Mouse (Mus musculus) urinary bladder, adult 18-20 months (tissue): ENCODE data around the gene Wdr24.
"Not testable (repeated sequence)": the region's sequence is repeated elsewhere in the genome, so short reads cannot be mapped to it uniquely, and the experiment has no call there.

Source experiments
- DNase-seq, 2 experiments: peaks; one replicate each; pipeline ENCODE4 v3.0.0; 2022; ENCODE audit warnings: low spot score in 2 of 2, mixed read lengths in 2 of 2

The Wdr24 gene

GRCm38 (mm10) chr17:25807452-25807851, 16.0 kb upstream of the Wdr24 start:
- DNase-seq = not testable (repeated sequence)

- no peak for DNase-seq
These were observed 15.4 kb upstream of the Wdr24 start for GRCm38 (mm10) chr17:25808028-25808427.

- DNase-seq = no peak
These were observed 14.4 kb upstream of the Wdr24 start, which contains the start of gene Fbxl16 for GRCm38 (mm10) chr17:25808789-25809605. Gene Fbxl16, plus strand, starts transcription at chr17:25809085.

- DNase-seq = no peak
These were observed 13.7 kb upstream of the Wdr24 start for GRCm38 (mm10) chr17:25809606-25810340.

- DNase-seq = no peak
These were observed 12.5 kb upstream of the Wdr24 start for GRCm38 (mm10) chr17:25810890-25811289.

GRCm38 (mm10) chr17:25813471-25813870, 10.0 kb upstream of the Wdr24 start:
- DNase-seq = peak; percentile 67 to 70

GRCm38 (mm10) chr17:25817662-25818061, 5.8 kb upstream of the Wdr24 start:
- DNase-seq = no peak

GRCm38 (mm10) chr17:25818851-25819780, 4.3 kb upstream of the Wdr24 start:
- no peak for DNase-seq

- no peak for DNase-seq
These were observed 1.1 kb downstream of the Wdr24 start for GRCm38 (mm10) chr17:25824362-25825142.

GRCm38 (mm10) chr17:25825311-25825710, 1.9 kb downstream of the Wdr24 start:
- DNase-seq = no peak

GRCm38 (mm10) chr17:25825984-25826570, 2.6 kb downstream of the Wdr24 start:
- DNase-seq = no peak

- DNase-seq = no peak
These were observed 3.6 kb downstream of the Wdr24 start for GRCm38 (mm10) chr17:25827011-25827410.

- DNase-seq = no peak
These were observed 4.3 kb downstream of the Wdr24 start for GRCm38 (mm10) chr17:25827546-25828222.

- DNase-seq = no peak
These were observed 4.8 kb downstream of the Wdr24 start for GRCm38 (mm10) chr17:25828223-25828594.

GRCm38 (mm10) chr17:25828712-25829557, 5.5 kb downstream of the Wdr24 start, which contains the start of gene Jmjd8:
Gene Jmjd8, plus strand, starts transcription at chr17:25828867.
- DNase-seq = peak; percentile 65 to 66

- peak in 1 of 2 experiments; percentile 18 for DNase-seq
These were observed 6.2 kb downstream of the Wdr24 start for GRCm38 (mm10) chr17:25829558-25830017.

- DNase-seq = no peak
These were observed 6.8 kb downstream of the Wdr24 start for GRCm38 (mm10) chr17:25830200-25830753.

- no peak for DNase-seq
These were observed 7.5 kb downstream of the Wdr24 start for GRCm38 (mm10) chr17:25830806-25831431.
